Mouse (Mus musculus): ENCODE data around the gene Wdr24. TPM values are rescaled to one million over a fixed set of nuclear protein-coding genes. Genes with fewer than 3 reads are reported as not detected.

The Wdr24 gene
- polyA plus RNA-seq, 1 experiment from 2014 or later, result 27.8 TPM

GRCm38 (mm10) chr17:25876347-25876915 is 53.0 kb downstream of the Wdr24 start:
- 64% methylated on average over 10 of the region's 10 CpGs for WGBS
- peaks cover 42% of the 10 kb centered on the region for H3K4me1 ChIP-seq
- no peaks in the 10 kb centered on the region for H3K27me3 ChIP-seq
- no peak for ATAC-seq (ENCODE audit: low FRiP score)
- peak overlapping the region; percentile 96 for H3K4me2 ChIP-seq
- H3K36me3 ChIP-seq (replicated peaks), result peaks cover 22% of the 10 kb centered on the region
- no peaks in the 10 kb centered on the region for H3K9me3 ChIP-seq
- peak overlapping the region; percentile 91; the same call in 1 of the 2 replicates for H3K27ac ChIP-seq
- peak overlapping the region; percentile 61 for H3K4me3 ChIP-seq (replicated peaks)
- H3K9ac ChIP-seq, result peak overlapping the region; percentile 75

GRCm38 (mm10) chr17:25877025-25877424 is 53.6 kb downstream of the Wdr24 start:
- H3K9me3 ChIP-seq, result no peaks in the 10 kb centered on the region
- H3K27me3 ChIP-seq, result no peaks in the 10 kb centered on the region
- ATAC-seq (ENCODE audit: low FRiP score), result no peak
- H3K27ac ChIP-seq, result no peak overlapping the region
- H3K9ac ChIP-seq, result no peak overlapping the region
- peaks cover 23% of the 10 kb centered on the region for H3K36me3 ChIP-seq (replicated peaks)
- WGBS, result 95% methylated on average over 3 of the region's 3 CpGs
- H3K4me3 ChIP-seq (replicated peaks), result no peak overlapping the region
- H3K4me1 ChIP-seq, result peaks cover 46% of the 10 kb centered on the region
- H3K4me2 ChIP-seq, result peak overlapping the region; percentile 96; the same call in 1 of the 2 replicates

GRCm38 (mm10) chr17:25877741-25878610 is 54.5 kb downstream of the Wdr24 start:
- Histone ChIP-seq H3K36me3 (replicated peaks) (peaks cover 33% of the 10 kb centered on the region), H3K27ac (no peak overlapping the region), H3K9me3 (no peaks in the 10 kb centered on the region), H3K4me3 (replicated peaks) (no peak overlapping the region), H3K4me2 (no peak overlapping the region), H3K27me3 (no peaks in the 10 kb centered on the region), H3K4me1 (peaks cover 52% of the 10 kb centered on the region), H3K9ac (no peak overlapping the region)
- 95% methylated on average over 32 of the region's 32 CpGs for WGBS
- ATAC-seq (ENCODE audit: low FRiP score), result no peak

Small RNA genes within 50 kb of the gene (microRNA-seq; reads per million reads assigned to microRNA genes)
- gene Mir3082 (not detected), gene Mir6966 (0.73 reads per million)

Other genes with a start within 250 kb of the Wdr24 start
- 17.8 and 21.0 TPM in 2 replicates for gene Lmf1, start 244.5 kb upstream of the Wdr24 start, polyA plus RNA-seq (2016; fragmentation: Nextera tagmentation; extraction: Ambion mirVana)
- gene Gng13, start 106.5 kb upstream of the Wdr24 start, polyA plus RNA-seq (2016; fragmentation: Nextera tagmentation; extraction: Ambion mirVana), result 1.7 and 1.9 TPM in 2 replicates
- 39.6 and 41.8 TPM in 2 replicates for gene Chtf18, start 96.2 kb upstream of the Wdr24 start, polyA plus RNA-seq (2016; fragmentation: Nextera tagmentation; extraction: Ambion mirVana)
- 18.0 and 19.6 TPM in 2 replicates for gene Rpusd1, start 96.0 kb upstream of the Wdr24 start, polyA plus RNA-seq (2016; fragmentation: Nextera tagmentation; extraction: Ambion mirVana)
- 0.18 TPM in 1 of 2 replicates, not detected in the other for gene Mslnl, start 87.6 kb upstream of the Wdr24 start, polyA plus RNA-seq (2016; fragmentation: Nextera tagmentation; extraction: Ambion mirVana)
- 0.28 and 0.50 TPM in 2 replicates for gene Msln, start 69.2 kb upstream of the Wdr24 start, polyA plus RNA-seq (2016; fragmentation: Nextera tagmentation; extraction: Ambion mirVana)
- gene Narfl, start 49.9 kb upstream of the Wdr24 start, polyA plus RNA-seq (2016; fragmentation: Nextera tagmentation; extraction: Ambion mirVana), result 25.6 and 26.0 TPM in 2 replicates
- gene Haghl, start 38.0 kb upstream of the Wdr24 start, polyA plus RNA-seq (2016; fragmentation: Nextera tagmentation; extraction: Ambion mirVana), result 99.1 and 100 TPM in 2 replicates
- 0.32 and 0.69 TPM in 2 replicates for gene Ccdc78, start 37.0 kb upstream of the Wdr24 start, polyA plus RNA-seq (2016; fragmentation: Nextera tagmentation; extraction: Ambion mirVana)
- 76.7 and 80.8 TPM in 2 replicates for gene Fam173a, start 30.7 kb upstream of the Wdr24 start, polyA plus RNA-seq (2016; fragmentation: Nextera tagmentation; extraction: Ambion mirVana)
- gene AC134908.4, start 28.0 kb upstream of the Wdr24 start, polyA plus RNA-seq (2016; fragmentation: Nextera tagmentation; extraction: Ambion mirVana), result not detected in 2 replicates
- 61.2 and 79.6 TPM in 2 replicates for gene Metrn, start 26.5 kb upstream of the Wdr24 start, polyA plus RNA-seq (2016; fragmentation: Nextera tagmentation; extraction: Ambion mirVana)
- 21.0 and 23.7 TPM in 2 replicates for gene Fbxl16, start 14.5 kb upstream of the Wdr24 start, polyA plus RNA-seq (2016; fragmentation: Nextera tagmentation; extraction: Ambion mirVana)
- 65.7 and 69.5 TPM in 2 replicates for gene Jmjd8, start 5.2 kb downstream of the Wdr24 start, polyA plus RNA-seq (2016; fragmentation: Nextera tagmentation; extraction: Ambion mirVana)
- gene Stub1, start 9.8 kb downstream of the Wdr24 start, polyA plus RNA-seq (2016; fragmentation: Nextera tagmentation; extraction: Ambion mirVana), result 284 and 288 TPM in 2 replicates
- 5.0 and 5.7 TPM in 2 replicates for gene Rhbdl1, start 13.7 kb downstream of the Wdr24 start, polyA plus RNA-seq (2016; fragmentation: Nextera tagmentation; extraction: Ambion mirVana)
- 2.5 and 3.3 TPM in 2 replicates for gene Gm20683, start 18.1 kb downstream of the Wdr24 start, polyA plus RNA-seq (2016; fragmentation: Nextera tagmentation; extraction: Ambion mirVana)
- gene Rhot2, start 21.2 kb downstream of the Wdr24 start, polyA plus RNA-seq (2016; fragmentation: Nextera tagmentation; extraction: Ambion mirVana), result 20.9 and 23.4 TPM in 2 replicates
- gene Wdr90, start 37.9 kb downstream of the Wdr24 start, polyA plus RNA-seq (2016; fragmentation: Nextera tagmentation; extraction: Ambion mirVana), result 38.2 and 41.1 TPM in 2 replicates
- gene Mcrip2, start 45.1 kb downstream of the Wdr24 start, polyA plus RNA-seq (2016; fragmentation: Nextera tagmentation; extraction: Ambion mirVana), result 7.7 and 9.8 TPM in 2 replicates
- 51.6 and 55.5 TPM in 2 replicates for gene Mettl26, start 51.4 kb downstream of the Wdr24 start, polyA plus RNA-seq (2016; fragmentation: Nextera tagmentation; extraction: Ambion mirVana)
- 0.66 and 0.79 TPM in 2 replicates for gene Wfikkn1, start 57.2 kb downstream of the Wdr24 start, polyA plus RNA-seq (2016; fragmentation: Nextera tagmentation; extraction: Ambion mirVana)
- 35.1 and 36.5 TPM in 2 replicates for gene Rab40c, start 96.1 kb downstream of the Wdr24 start, polyA plus RNA-seq (2016; fragmentation: Nextera tagmentation; extraction: Ambion mirVana)
- 51.4 and 53.0 TPM in 2 replicates for gene Pigq, start 121.3 kb downstream of the Wdr24 start, polyA plus RNA-seq (2016; fragmentation: Nextera tagmentation; extraction: Ambion mirVana)
- gene Nhlrc4, start 121.3 kb downstream of the Wdr24 start, polyA plus RNA-seq (2016; fragmentation: Nextera tagmentation; extraction: Ambion mirVana), result 0.09 and 0.72 TPM in 2 replicates
- 0.08 and 0.13 TPM in 2 replicates for gene A930017K11Rik, start 128.9 kb downstream of the Wdr24 start, polyA plus RNA-seq (2016; fragmentation: Nextera tagmentation; extraction: Ambion mirVana)
- 30.6 and 31.7 TPM in 2 replicates for gene Capn15, start 162.2 kb downstream of the Wdr24 start, polyA plus RNA-seq (2016; fragmentation: Nextera tagmentation; extraction: Ambion mirVana)
- gene Rab11fip3, start 245.9 kb downstream of the Wdr24 start, polyA plus RNA-seq (2016; fragmentation: Nextera tagmentation; extraction: Ambion mirVana), result 39.3 and 39.8 TPM in 2 replicates